Comparison of ENCODE assay signal across 17 mouse cellular contexts in the genomic region with DNA sequence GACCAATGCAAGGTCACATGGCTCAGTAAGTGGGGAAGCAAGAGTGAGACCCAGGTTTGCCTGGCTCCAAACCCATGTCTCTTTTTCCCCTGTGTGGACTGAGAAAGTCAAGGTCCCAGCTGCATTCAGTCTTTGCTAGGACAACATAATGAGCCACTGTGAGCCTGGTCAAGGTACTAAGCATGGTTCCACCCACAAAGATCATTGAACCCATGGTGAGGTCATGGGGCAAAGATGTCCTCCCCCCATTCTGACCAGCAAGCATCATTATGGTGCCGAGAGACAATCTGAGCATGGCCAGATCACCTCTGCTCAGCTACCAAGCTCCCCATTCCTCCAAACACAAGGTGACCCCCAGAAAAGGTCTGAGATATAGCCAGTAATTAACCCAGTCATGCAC.
"Had no signal": no experiment of that assay in that cellular context is flagged by ENCODE, and none has a peak within 500 bp of the region (broad histone marks: within the 10 kb centered on the region; RNA-seq: fewer than 3 reads in every experiment).

No protein-coding gene starts in this region.

- H3K27ac ChIP-seq: kidney, postnatal 0 days; left cerebral cortex, adult 2 months; liver, embryonic 13.5 days; macrophage; midbrain, embryonic 12.5 days; midbrain, embryonic 15.5 days; neural tube, embryonic 12.5 days; neural tube, embryonic 15.5 days; stomach, postnatal 0 days had no signal

- H3K4me3 ChIP-seq: left cerebral cortex, adult 2 months; liver, embryonic 13.5 days; midbrain, embryonic 12.5 days; midbrain, embryonic 15.5 days; neural tube, embryonic 12.5 days; neural tube, embryonic 15.5 days had no signal

- H3K4me2 ChIP-seq: liver, embryonic 13.5 days; lung, embryonic 14.5 days; midbrain, embryonic 12.5 days; midbrain, embryonic 15.5 days; neural tube, embryonic 12.5 days; neural tube, embryonic 15.5 days had no signal

- H3K27me3 ChIP-seq: midbrain, embryonic 12.5 days; midbrain, embryonic 15.5 days; neural tube, embryonic 12.5 days; neural tube, embryonic 15.5 days had no signal

- H3K9ac ChIP-seq: liver, embryonic 13.5 days; lung, embryonic 14.5 days; midbrain, embryonic 12.5 days; midbrain, embryonic 15.5 days; neural tube, embryonic 12.5 days; neural tube, embryonic 15.5 days had no signal

- DNase-seq: layer of hippocampus, postnatal 36 days; liver, embryonic 13.5 days; lung, embryonic 14.5 days; right cerebral cortex, adult 18-20 months; right cerebral cortex, postnatal 4 days; thymus, adult 18-20 months; thymus, postnatal 36 days had no signal

- H3K9me3 ChIP-seq: liver, embryonic 13.5 days; midbrain, embryonic 12.5 days; midbrain, embryonic 15.5 days; neural tube, embryonic 12.5 days; neural tube, embryonic 15.5 days had no signal

- H3K36me3 ChIP-seq: liver, embryonic 13.5 days; midbrain, embryonic 12.5 days; midbrain, embryonic 15.5 days; neural tube, embryonic 12.5 days; neural tube, embryonic 15.5 days had no signal

- ATAC-seq: intestine, postnatal 0 days; lung, postnatal 0 days; midbrain, embryonic 15.5 days had no signal
